Mouse (Mus musculus) G1E (cell line): ENCODE measurements around the gene Sppl3. TPM values are rescaled to one million over a fixed set of nuclear protein-coding genes. Genes with fewer than 3 reads are reported as not detected.

ENCODE experiments used
- ATAC-seq: 2 replicates; pipeline ENCODE4 v1.8.0; 2016; ENCODE audit warnings: mild to moderate bottlenecking; ENCODE audit not compliant: insufficient number of reproducible peaks, poor library complexity, low FRiP score, severe bottlenecking; ENCODE audit errors: extremely low read depth
- DNase-seq: peaks from one replicate; pipeline ENCODE4 v3.0.0; 2012; ENCODE audit warnings: low spot score
- H3K27me3 ChIP-seq: 2 replicates; pipeline ENCODE4 v1.6.1; 2012; ENCODE audit warnings: mild to moderate bottlenecking, low read length, inconsistent platforms; ENCODE audit not compliant: insufficient read depth
- H3K36me3 ChIP-seq: replicated peaks from 2 replicates; pipeline ENCODE3; 2012; ENCODE audit warnings: mild to moderate bottlenecking, inconsistent platforms
- H3K4me1 ChIP-seq: 2 replicates; pipeline ENCODE4 v1.6.1; 2012; ENCODE audit warnings: low read depth, low read length, inconsistent platforms, mixed read lengths; ENCODE audit not compliant: insufficient read depth
- H3K4me3 ChIP-seq: 2 replicates; pipeline ENCODE4 v1.5.1; 2012; ENCODE audit warnings: low read depth, mild to moderate bottlenecking, inconsistent platforms, low read length, moderate library complexity, mixed read lengths
- H3K9me3 ChIP-seq: replicated peaks from 2 replicates; pipeline ENCODE4 v1.6.1; 2012; ENCODE audit warnings: inconsistent platforms
- CTCF ChIP-seq: IDR thresholded peaks from 2 replicates; pipeline ENCODE4 v1.5.1; 2012; ENCODE audit warnings: low read depth, low read length, inconsistent platforms, mixed read lengths
- GATA1 ChIP-seq: IDR thresholded peaks from 2 replicates; pipeline ENCODE4 v1.6.1; 2012; ENCODE audit warnings: borderline replicate concordance, low read length, inconsistent platforms, mixed read lengths
- GATA2 ChIP-seq: IDR thresholded peaks from 2 replicates; pipeline ENCODE4 v1.6.1; 2012; ENCODE audit warnings: low read depth, low read length, inconsistent platforms, borderline replicate concordance
- POLR2AphosphoS5 ChIP-seq: IDR thresholded peaks from 2 replicates; pipeline ENCODE4 v1.6.1; 2012; ENCODE audit warnings: low read depth, low read length, inconsistent platforms; ENCODE audit not compliant: insufficient replicate concordance
- TAL1 ChIP-seq: conservative IDR thresholded peaks from 2 replicates; pipeline ENCODE4 v1.6.1; 2012; ENCODE audit warnings: low read depth, low read length, inconsistent platforms, mixed read lengths
- polyA plus RNA-seq: library from polyadenylated mRNA; stranded (reverse); fragments of >175 nt; gene quantifications from 2 replicates; pipeline ENCODE4 v1.2.3, GENCODE M21; 2012
- total RNA-seq, 2 experiments: library from RNA; stranded (forward) in 1 of 2; stranded (reverse) in 1 of 2; fragments of 200-1000 nt in 1 of 2; fragments of >200 nt in 1 of 2; fragmentation: Nextera tagmentation in 1 of 2; gene quantifications; 2 replicates each; pipeline ENCODE4 v1.2.3; 2014 to 2017

Sppl3 gene
- total and polyA plus RNA-seq, 3 experiments = 29.5 to 69.2 (median 35.9) TPM

- TF ChIP-seq GATA1 (no peak), TAL1 (no peak), CTCF (no peak), GATA2 (no peak), POLR2AphosphoS5 (no peak)
- Histone ChIP-seq H3K9me3 (no peaks in the 10 kb centered on the region), H3K4me3 (no peak overlapping the region), H3K27me3 (peaks cover 63% of the 10 kb centered on the region), H3K36me3 (no peaks in the 10 kb centered on the region), H3K4me1 (peaks cover 22% of the 10 kb centered on the region)
- ATAC-seq = no peak
- DNase-seq = no peak
These were observed 42.3 kb upstream of the Sppl3 start for GRCm38 (mm10) chr5:114968651-114969050.

DNA sequence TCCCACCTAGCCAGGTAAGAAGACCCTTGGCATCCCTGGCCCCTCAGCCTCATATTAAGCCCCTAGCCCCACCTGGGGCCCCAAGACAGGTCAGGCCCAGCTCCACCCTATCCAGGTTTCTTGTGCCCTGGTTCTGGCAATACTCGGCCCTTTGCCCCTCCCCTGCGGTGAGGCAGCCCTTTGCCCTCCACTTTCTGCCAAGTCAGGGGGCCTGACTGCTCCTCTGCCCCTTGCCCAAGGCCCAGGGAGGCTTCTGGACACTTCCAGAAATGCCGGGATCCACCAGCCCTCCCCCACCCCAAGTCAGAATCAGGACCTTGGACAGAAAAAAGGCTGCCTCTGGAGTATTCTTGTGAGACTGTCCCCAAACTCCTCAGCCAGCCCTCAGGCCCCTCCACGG lies 41.9 kb upstream of the Sppl3 start:
- Histone ChIP-seq H3K9me3 (no peaks in the 10 kb centered on the region), H3K27me3 (peaks cover 63% of the 10 kb centered on the region), H3K36me3 (no peaks in the 10 kb centered on the region), H3K4me1 (peaks cover 22% of the 10 kb centered on the region), H3K4me3 (no peak overlapping the region)
- DNase-seq (no peak), ATAC-seq (no peak)
- TF ChIP-seq POLR2AphosphoS5 (no peak), CTCF (no peak), GATA2 (no peak), GATA1 (no peak), TAL1 (no peak)

DNA sequence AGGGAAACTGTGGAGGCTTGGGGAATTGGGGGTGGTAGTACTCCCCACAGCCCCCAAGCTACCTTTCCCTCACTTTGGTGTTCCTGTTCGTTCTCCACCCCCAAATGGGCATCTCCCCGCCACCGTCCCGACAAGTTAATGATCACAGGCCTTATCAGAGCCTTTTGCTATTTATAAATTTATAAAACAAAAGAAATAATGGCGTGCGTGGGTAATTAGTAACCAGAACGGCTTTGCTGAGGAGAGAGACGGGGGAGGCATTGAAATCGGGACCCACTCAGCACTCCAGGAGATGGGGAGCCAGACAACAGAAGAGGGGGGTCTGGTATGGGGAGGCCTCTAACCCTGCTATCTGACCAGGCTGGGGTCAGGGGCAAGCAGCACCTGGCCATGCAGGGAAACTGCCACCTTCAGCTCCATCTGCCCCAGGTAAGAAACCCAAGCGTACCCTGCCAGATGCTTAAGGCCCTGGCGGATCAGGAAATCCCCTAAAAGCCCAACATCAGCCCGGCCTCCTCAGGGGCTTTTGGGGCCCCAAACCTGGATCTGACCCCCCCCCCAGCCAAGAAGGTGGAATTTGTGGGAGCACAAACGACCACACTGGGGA lies 41.2 kb upstream of the Sppl3 start:
- no peaks in the 10 kb centered on the region for H3K36me3 ChIP-seq
- no peak for DNase-seq
- no peaks in the 10 kb centered on the region for H3K9me3 ChIP-seq
- H3K27me3 ChIP-seq = peaks cover 60% of the 10 kb centered on the region
- H3K4me1 ChIP-seq = peaks cover 16% of the 10 kb centered on the region
- no peak overlapping the region for H3K4me3 ChIP-seq
- no peak for ATAC-seq
- TF ChIP-seq GATA2 (no peak), GATA1 (no peak), POLR2AphosphoS5 (no peak), TAL1 (no peak), CTCF (no peak)

DNA sequence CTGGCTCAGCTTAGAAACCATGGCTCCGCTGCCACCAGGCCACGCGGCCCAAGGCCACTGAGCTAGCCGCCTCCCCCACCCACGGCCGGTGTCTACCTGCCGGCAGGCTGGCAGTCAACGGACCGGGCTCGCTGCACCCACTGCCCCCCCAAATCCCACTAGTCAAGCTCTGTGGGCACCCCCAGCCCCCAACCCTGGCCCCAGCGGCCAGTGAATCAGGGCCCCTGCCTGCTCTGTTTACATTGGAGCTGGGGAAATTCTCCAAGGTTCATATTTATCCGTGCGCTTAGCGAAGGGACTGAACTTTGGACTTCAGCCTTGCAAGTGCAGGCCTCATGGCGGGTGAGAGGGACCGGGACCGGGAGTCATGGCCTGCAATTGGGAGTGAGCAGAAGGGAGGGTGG lies 40.1 kb upstream of the Sppl3 start, which contains the start of gene Hnf1a:
Gene Hnf1a (minus strand): TSS at position 271 of the 404 bp plus-strand sequence.
- no peak for TF ChIP-seq GATA1
- no peak for TF ChIP-seq GATA2
- no peak for TF ChIP-seq CTCF
- no peak for TF ChIP-seq POLR2AphosphoS5
- no peak for TF ChIP-seq TAL1
- no peak for ATAC-seq
- Histone ChIP-seq H3K9me3 (no peaks in the 10 kb centered on the region), H3K4me1 (peaks cover 8% of the 10 kb centered on the region; the same call in 1 of the 2 replicates), H3K4me3 (no peak within 1 kb of the TSS), H3K36me3 (no peaks in the 10 kb centered on the region), H3K27me3 (peaks cover 51% of the 10 kb centered on the region)
- no peak for DNase-seq

DNA sequence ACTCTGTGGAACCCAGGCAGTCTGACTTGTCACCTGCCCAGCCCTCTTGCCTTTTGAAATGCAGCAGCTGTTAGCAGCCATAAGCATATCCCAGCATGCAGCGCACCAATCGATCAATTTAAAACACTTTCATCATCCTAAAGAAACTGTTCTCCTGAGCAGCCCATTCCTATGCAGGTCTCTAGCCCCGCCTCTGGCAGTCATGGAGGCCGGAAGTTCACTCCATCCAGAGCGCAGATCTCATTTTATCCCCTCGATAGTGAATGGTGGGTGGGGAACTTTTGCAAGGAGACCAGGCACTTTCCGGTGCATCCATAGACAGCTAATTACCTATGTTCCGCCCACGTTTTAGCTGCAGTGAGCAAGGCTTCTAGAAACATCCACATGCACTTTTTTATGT lies 38.7 kb upstream of the Sppl3 start:
- H3K9me3 ChIP-seq = no peaks in the 10 kb centered on the region
- ATAC-seq (no peak), DNase-seq (no peak)
- peaks cover 45% of the 10 kb centered on the region for H3K27me3 ChIP-seq
- no peak overlapping the region for H3K4me3 ChIP-seq
- H3K4me1 ChIP-seq = peaks cover 8% of the 10 kb centered on the region; the same call in 1 of the 2 replicates
- no peaks in the 10 kb centered on the region for H3K36me3 ChIP-seq
- TF ChIP-seq GATA1 (no peak), POLR2AphosphoS5 (no peak), CTCF (no peak), GATA2 (no peak), TAL1 (no peak)

- TF ChIP-seq GATA2 = no peak
- no peak for TF ChIP-seq CTCF
- no peak for TF ChIP-seq POLR2AphosphoS5
- no peak for TF ChIP-seq GATA1
- no peak for TF ChIP-seq TAL1
- peaks cover 36% of the 10 kb centered on the region for H3K27me3 ChIP-seq
- H3K4me3 ChIP-seq = no peak overlapping the region
- DNase-seq = no peak
- no peaks in the 10 kb centered on the region for H3K9me3 ChIP-seq
- peaks cover 12% of the 10 kb centered on the region for H3K4me1 ChIP-seq
- no peak for ATAC-seq
- no peaks in the 10 kb centered on the region for H3K36me3 ChIP-seq
These were observed 37.8 kb upstream of the Sppl3 start for GRCm38 (mm10) chr5:114973131-114973530.
